Mouse (Mus musculus) stomach, embryonic 14.5 days (tissue): ENCODE results near the gene Dtnb. TPM values are rescaled to one million over a fixed set of nuclear protein-coding genes. Genes with fewer than 3 reads are reported as not detected.

Experiments
- ATAC-seq: fragments of 200-750 bp; cut with Nextera tagmentation; 2 replicates; pipeline ENCODE4 v1.8.0; 2017; ENCODE audit warnings: low read depth, moderate TSS enrichment; ENCODE audit not compliant: insufficient number of reproducible peaks, insufficient read depth, low FRiP score
- H3K27ac ChIP-seq: fragments of 300-500 bp; sonication (generic); 2 replicates; pipeline ENCODE4 v1.5.1; 2014; ENCODE audit warnings: mild to moderate bottlenecking, low read length, moderate library complexity, mixed read lengths
- H3K27me3 ChIP-seq: fragments of 300-500 bp; sonication (generic); 2 replicates; pipeline ENCODE4 v1.6.1; 2014; ENCODE audit warnings: low read length, control low read depth, mixed read lengths; ENCODE audit not compliant: control insufficient read depth, insufficient read depth
- H3K36me3 ChIP-seq: fragments of 300-500 bp; sonication (generic); 2 replicates; pipeline ENCODE4 v1.6.1; 2014; ENCODE audit warnings: mild to moderate bottlenecking, control low read depth, low read length, moderate library complexity, mixed read lengths; ENCODE audit not compliant: control insufficient read depth, insufficient read depth
- H3K4me1 ChIP-seq: fragments of 300-500 bp; sonication (generic); 2 replicates; pipeline ENCODE4 v1.6.1; 2014; ENCODE audit warnings: low read length, control low read depth, mixed read lengths; ENCODE audit not compliant: control insufficient read depth, insufficient read depth
- H3K4me2 ChIP-seq: fragments of 300-500 bp; sonication (generic); replicated peaks from 2 replicates; pipeline ENCODE4 v1.6.1; 2014; ENCODE audit warnings: low read depth, low read length, control low read depth
- H3K4me3 ChIP-seq: fragments of 300-500 bp; sonication (generic); 2 replicates; pipeline ENCODE4 v1.5.1; 2014; ENCODE audit warnings: low read depth, low read length, control low read depth
- H3K9ac ChIP-seq: fragments of 300-500 bp; sonication (generic); replicated peaks from 2 replicates; pipeline ENCODE4 v1.6.1; 2014; ENCODE audit warnings: low read depth, mild to moderate bottlenecking, control low read depth, low read length, moderate library complexity, mixed read lengths
- H3K9me3 ChIP-seq: fragments of 300-500 bp; sonication (generic); 2 replicates; pipeline ENCODE4 v1.6.1; 2016; ENCODE audit warnings: low read depth, low read length, control low read depth; ENCODE audit not compliant: control insufficient read depth
- WGBS: fragments of 180-500 bp; shearing (Covaris S2); extraction: QIAGEN DNeasy Blood & Tissue Kit; methylation state at CpG from one replicate; pipeline ENCODE4 v1.1.7; 2014; 5-methylcytosine and 5-hydroxymethylcytosine counted together
- polyA plus RNA-seq: library from polyadenylated mRNA; unstranded; fragments of >200 nt; fragmentation: Nextera tagmentation; extraction: Ambion mirVana; gene quantifications from 2 replicates; pipeline ENCODE4 v1.2.1, GENCODE M21; 2014

Gene Dtnb
- polyA plus RNA-seq, 1 experiment from 2014 or later, result 36.1 TPM

DNA sequence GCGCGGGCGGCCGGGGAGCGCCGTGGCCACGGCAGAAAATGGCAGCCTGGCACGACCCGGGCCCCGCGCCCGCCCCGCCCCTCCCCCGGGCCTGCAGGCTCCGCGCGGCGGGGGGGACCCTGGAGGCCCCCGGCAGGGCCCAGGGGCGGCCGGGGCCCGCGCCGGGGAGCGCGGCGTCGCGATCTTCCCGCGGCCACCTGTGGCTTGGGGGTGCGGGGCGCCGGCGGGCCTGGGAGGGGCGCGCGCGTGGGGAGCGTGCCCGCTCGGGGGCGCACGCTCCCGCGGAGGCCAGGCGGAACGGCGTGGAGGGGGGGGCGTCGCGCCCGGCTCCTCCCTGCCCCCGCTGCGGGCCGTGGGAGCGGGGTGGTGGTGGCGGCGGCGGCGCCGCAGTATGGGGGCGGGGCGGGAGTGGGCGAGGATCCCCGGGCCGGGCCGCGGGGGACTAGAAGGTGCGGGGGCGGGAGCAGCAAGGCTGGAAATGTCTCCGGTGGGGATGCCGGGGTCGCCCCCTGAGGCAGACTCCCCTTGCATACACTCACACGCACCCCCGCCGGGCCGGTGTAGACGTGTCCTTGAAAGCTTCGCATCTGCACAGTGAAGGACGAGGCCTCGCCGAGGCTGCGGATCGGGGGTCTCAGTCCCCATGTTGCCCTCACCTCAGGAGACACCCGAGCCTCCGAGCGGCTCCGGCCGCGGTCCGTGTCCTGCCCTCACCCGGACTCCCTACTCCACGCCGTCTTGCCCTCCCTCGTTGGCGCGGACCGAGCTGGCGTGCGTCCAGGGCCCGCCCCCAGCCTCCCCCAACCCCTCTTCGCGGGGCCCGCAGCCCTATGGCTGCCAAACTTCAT lies 235.6 kb downstream of the Dtnb start:
- Histone ChIP-seq H3K27ac (peak overlapping the region; percentile 97), H3K9me3 (no peaks in the 10 kb centered on the region), H3K27me3 (no peaks in the 10 kb centered on the region), H3K4me3 (peak overlapping the region; percentile 81), H3K9ac (peak overlapping the region; percentile 93), H3K4me2 (peak overlapping the region; percentile 84), H3K36me3 (no peaks in the 10 kb centered on the region), H3K4me1 (peaks cover 48% of the 10 kb centered on the region)
- WGBS, result under 1% methylated on average over 60 of the region's 105 CpGs
- ATAC-seq, result peak; percentile 46

DNA sequence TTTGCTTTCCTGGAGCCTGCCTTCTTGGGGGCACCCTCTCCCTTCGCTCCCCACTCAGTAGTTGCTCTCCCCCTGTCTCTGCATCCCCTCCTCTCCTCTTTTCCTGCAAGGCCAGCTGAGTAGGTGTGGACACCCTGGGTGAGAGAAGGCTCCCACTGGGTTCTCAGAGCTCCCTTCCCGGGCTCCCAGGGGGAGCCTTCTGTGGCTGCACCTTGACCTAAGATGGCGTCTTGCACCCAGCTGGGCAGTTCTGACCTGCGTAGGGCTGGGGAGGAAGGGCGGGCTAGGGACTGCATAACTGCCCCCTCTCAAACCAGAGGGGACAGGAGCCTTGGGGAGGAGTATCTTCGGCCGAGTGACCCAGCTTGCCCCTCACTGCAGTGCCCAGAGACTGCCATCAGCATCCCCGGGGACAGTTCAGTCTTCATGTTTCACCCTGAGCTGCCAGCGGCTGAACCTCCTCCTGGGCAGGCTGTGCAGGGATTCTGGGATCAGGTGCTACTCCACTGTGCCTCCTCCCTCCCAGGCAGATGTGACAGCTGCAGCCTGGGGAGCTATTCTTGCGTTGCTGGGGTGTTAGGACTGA lies 236.3 kb downstream of the Dtnb start:
- peaks cover 48% of the 10 kb centered on the region for H3K4me1 ChIP-seq
- H3K9me3 ChIP-seq, result no peaks in the 10 kb centered on the region
- H3K27ac ChIP-seq, result peak overlapping the region; percentile 97
- WGBS, result 6% methylated on average over 10 of the region's 10 CpGs
- H3K36me3 ChIP-seq, result no peaks in the 10 kb centered on the region
- peak overlapping the region; percentile 93 for H3K9ac ChIP-seq
- no peaks in the 10 kb centered on the region for H3K27me3 ChIP-seq
- peak overlapping the region; percentile 81 for H3K4me3 ChIP-seq
- ATAC-seq, result no peak; the same call in 1 of the 2 replicates
- peak overlapping the region; percentile 84 for H3K4me2 ChIP-seq

DNA sequence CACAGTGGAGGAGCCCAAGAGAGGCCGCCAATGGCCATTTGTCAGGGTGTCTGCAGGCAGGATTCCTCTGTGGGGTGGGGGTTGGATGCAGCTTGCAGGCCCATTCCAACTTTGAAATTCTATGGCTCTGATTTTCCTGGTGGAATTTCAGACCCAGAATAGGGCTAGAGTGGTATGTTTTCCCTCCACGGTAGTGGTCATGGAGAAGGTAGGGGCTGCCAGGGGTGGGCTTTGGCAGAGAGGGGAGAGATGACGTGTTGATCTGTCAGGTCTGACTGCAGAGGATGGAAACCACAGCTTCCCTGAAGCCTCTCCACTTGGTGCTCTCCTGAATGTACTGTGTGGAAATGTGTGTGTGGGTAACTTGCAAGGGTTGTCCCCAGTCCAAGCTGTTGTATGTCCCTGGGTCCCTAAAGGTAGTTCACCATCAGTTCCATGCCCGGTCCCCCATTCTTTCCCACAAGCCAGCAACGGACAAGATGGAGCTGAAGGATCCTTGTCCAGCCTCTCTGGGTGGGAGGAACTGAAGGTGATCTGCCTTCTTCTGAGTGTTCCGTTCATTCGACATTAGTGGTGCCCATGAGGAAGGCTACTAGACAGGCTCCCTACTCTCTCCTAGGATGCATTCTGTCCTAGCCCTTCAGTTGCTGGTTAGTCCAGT lies 237.5 kb downstream of the Dtnb start:
- 56% methylated on average over 7 of the region's 7 CpGs for WGBS
- no peak for ATAC-seq
- peak overlapping the region; percentile 44; the same call in 1 of the 2 replicates for H3K27ac ChIP-seq
- no peaks in the 10 kb centered on the region for H3K27me3 ChIP-seq
- no peaks in the 10 kb centered on the region for H3K9me3 ChIP-seq
- H3K4me3 ChIP-seq, result peak overlapping the region; percentile 5; the same call in 1 of the 2 replicates
- H3K9ac ChIP-seq, result no peak overlapping the region
- H3K36me3 ChIP-seq, result peaks cover 8% of the 10 kb centered on the region; the same call in 1 of the 2 replicates
- peaks cover 48% of the 10 kb centered on the region for H3K4me1 ChIP-seq
- peak overlapping the region; percentile 84 for H3K4me2 ChIP-seq

DNA sequence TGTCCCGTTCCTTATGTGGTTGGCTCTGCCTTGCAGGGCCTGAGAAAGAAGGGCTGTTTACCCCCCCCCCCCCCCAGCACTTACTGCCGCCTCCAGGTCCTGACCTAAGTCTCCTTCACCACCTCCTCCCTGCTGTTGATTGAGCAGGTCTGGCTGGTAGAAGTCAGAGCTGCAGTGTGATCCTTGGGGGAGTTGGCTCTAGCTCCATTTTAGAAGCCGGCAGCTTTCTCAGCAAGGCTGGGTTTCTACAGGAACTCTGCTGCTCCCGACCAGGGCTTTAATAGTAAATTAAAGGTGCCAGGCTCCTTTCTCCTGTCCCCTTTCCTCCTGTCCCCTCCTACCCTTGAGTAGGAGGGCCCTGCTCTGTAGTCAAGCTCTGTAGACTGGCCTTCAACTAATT lies 238.3 kb downstream of the Dtnb start:
- H3K9ac ChIP-seq, result no peak overlapping the region
- peak overlapping the region; percentile 84 for H3K4me2 ChIP-seq
- H3K4me1 ChIP-seq, result peaks cover 48% of the 10 kb centered on the region
- peak overlapping the region; percentile 76; the same call in 1 of the 2 replicates for H3K27ac ChIP-seq
- peaks cover 8% of the 10 kb centered on the region; the same call in 1 of the 2 replicates for H3K36me3 ChIP-seq
- ATAC-seq, result no peak
- H3K27me3 ChIP-seq, result no peaks in the 10 kb centered on the region
- 19% methylated on average over 4 of the region's 4 CpGs for WGBS
- H3K9me3 ChIP-seq, result no peaks in the 10 kb centered on the region
- no peak overlapping the region for H3K4me3 ChIP-seq

DNA sequence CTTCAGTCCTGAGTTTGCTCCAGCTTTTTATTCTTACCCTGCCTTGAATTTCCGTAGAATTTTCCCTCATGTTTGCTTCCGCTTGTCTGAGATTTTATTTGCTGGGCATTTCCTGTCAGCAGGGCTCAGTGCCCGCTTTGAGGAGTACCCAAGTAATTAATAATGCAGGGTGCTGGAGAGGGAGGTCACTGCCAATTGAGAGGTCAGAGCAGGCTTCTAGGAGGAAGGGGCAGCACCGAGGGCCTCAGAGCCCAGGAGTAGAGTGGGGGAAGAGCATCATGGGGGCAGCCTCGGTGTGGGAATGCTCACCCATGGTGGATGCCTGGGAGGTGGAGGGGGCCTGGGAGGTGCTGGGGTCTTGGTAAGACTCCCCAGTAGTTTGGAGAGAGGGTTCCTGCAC lies 239.4 kb downstream of the Dtnb start:
- WGBS, result 14% methylated on average over 5 of the region's 5 CpGs
- Histone ChIP-seq H3K36me3 (peaks cover 8% of the 10 kb centered on the region; the same call in 1 of the 2 replicates), H3K4me1 (peaks cover 45% of the 10 kb centered on the region), H3K27ac (peak overlapping the region; percentile 76; the same call in 1 of the 2 replicates), H3K9me3 (no peaks in the 10 kb centered on the region), H3K27me3 (no peaks in the 10 kb centered on the region), H3K4me2 (peak overlapping the region; percentile 84), H3K4me3 (no peak overlapping the region), H3K9ac (no peak overlapping the region)
- ATAC-seq, result no peak

DNA sequence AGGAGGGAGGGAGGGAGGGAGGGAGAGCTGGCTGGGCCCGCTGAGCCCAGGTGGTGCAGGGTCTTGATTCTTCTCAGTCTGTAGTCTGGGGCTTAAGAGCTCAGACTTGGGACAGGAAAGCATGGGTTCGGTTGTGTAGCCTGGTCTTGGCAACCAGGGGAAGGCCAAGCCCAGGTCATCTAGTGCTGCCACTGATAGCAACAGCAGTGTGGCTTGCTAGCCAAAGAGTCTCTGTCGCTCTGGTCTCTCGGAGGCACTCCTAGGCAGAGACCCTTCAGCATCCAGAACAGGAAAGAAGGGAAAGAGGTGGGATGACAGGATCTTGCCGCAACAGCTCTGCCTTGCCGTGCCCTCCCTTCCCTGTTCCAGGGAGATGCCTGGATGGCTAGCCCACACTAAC lies 240.1 kb downstream of the Dtnb start:
- Histone ChIP-seq H3K36me3 (peaks cover 8% of the 10 kb centered on the region; the same call in 1 of the 2 replicates), H3K9me3 (no peaks in the 10 kb centered on the region), H3K27ac (no peak overlapping the region), H3K27me3 (no peaks in the 10 kb centered on the region), H3K4me3 (no peak overlapping the region), H3K9ac (no peak overlapping the region), H3K4me1 (peaks cover 51% of the 10 kb centered on the region), H3K4me2 (no peak overlapping the region)
- WGBS, result 48% methylated on average over 6 of the region's 6 CpGs
- ATAC-seq, result no peak

DNA sequence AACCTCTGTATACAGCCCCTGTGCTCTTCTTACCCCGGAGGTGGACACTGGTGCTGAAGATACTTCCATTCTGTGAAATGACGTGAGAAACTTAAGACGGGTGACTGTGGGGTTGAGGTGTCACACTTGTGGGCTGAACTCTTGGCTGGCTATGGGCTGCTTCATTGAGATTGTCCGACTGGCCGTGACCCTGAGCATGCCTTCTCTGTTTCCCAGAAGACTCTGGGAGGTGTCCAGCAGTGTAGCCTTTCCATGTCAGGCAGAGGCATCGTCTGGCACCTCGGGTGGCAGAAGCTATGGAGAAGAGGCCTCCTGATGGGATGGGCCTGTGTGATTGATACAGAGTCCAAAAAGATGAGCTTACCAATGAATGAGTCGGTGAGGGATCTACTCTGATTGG lies 241.0 kb downstream of the Dtnb start:
- no peaks in the 10 kb centered on the region for H3K27me3 ChIP-seq
- 87% methylated on average over 8 of the region's 8 CpGs for WGBS
- peaks cover 8% of the 10 kb centered on the region; the same call in 1 of the 2 replicates for H3K36me3 ChIP-seq
- no peak overlapping the region for H3K27ac ChIP-seq
- no peak for ATAC-seq
- peaks cover 59% of the 10 kb centered on the region for H3K4me1 ChIP-seq
- no peak overlapping the region for H3K9ac ChIP-seq
- H3K9me3 ChIP-seq, result no peaks in the 10 kb centered on the region
- no peak overlapping the region for H3K4me3 ChIP-seq
- no peak overlapping the region for H3K4me2 ChIP-seq

DNA sequence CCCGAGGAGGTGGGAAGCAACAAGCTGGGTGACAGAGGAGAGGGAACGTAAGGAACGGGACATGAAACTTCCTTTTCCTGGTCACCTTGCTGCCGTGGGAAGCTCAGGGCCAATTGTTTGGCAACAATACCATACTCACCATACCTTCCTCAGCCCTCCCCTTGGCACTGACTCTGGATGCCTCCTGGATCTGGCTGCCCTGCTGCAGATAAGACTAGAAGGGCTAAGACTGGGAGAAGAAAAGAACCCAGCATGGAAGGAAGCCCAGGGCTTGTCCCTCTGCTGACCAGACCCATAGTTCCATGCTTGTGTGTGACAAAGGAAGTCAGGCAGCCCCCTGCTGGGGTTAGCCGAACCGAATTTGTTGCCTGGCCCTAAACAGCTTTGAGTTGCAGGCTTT lies 243.2 kb downstream of the Dtnb start:
- Histone ChIP-seq H3K4me3 (no peak overlapping the region), H3K4me2 (no peak overlapping the region), H3K9ac (no peak overlapping the region), H3K4me1 (peaks cover 52% of the 10 kb centered on the region), H3K27me3 (no peaks in the 10 kb centered on the region), H3K36me3 (peaks cover 8% of the 10 kb centered on the region; the same call in 1 of the 2 replicates), H3K27ac (no peak overlapping the region), H3K9me3 (no peaks in the 10 kb centered on the region)
- no peak for ATAC-seq
- WGBS, result 47% methylated on average over 6 of the region's 6 CpGs
